Mouse (Mus musculus): ENCODE results near the gene Stt3b. TPM values are rescaled to one million over a fixed set of nuclear protein-coding genes. Genes with fewer than 3 reads are reported as not detected.
"Not testable (repeated sequence)": the region's sequence is repeated elsewhere in the genome, so short reads cannot be mapped to it uniquely, and the experiment has no call there.

Gene Stt3b
- polyA plus RNA-seq, 1 experiment from 2014 or later, result 104 TPM

DNA sequence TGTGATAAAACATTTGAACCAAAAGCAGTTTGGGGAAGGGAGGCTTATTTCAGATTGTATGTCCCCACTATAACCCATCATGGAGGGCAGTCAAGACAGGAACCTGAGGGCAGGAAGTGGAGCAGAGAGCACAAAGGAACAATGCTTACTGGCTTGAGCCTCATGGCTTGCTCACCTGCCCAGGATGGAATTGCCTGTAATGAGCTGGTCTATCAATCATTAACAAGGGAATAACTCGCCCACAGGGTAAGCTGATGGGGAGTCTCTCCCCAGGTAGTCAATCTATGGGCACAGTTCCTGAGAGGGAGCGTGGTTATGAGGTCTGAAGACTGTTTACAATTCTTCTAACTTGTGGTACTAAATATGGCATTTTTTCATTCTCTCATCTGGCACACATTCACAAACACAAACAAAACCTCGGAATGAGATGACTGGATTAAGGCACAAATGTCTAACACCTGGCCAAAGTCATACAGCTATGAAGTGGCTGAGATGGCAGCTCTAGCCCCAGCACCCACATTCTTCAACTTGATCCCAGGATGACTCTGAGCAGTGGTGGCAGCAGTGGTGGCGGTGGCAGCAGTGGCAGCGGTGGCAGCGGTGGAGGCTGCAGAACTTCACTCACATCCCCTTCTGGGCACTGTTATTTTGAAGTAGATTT, 22.3 kb downstream of the Stt3b start:
- Histone ChIP-seq H3K36me3 (no peaks in the 10 kb centered on the region), H3K4me1 (replicated peaks) (peaks cover 46% of the 10 kb centered on the region), H3K27ac (replicated peaks) (no peak overlapping the region), H3K4me3 (no peak overlapping the region), H3K4me2 (no peak overlapping the region), H3K27me3 (no peaks in the 10 kb centered on the region), H3K9ac (no peak overlapping the region), H3K9me3 (no peaks in the 10 kb centered on the region)
- WGBS, result 91% methylated on average over 6 of the region's 6 CpGs
- ATAC-seq (ENCODE audit: low read depth), result no peak

GRCm38 (mm10) chr9:115284385-115284784, 25.8 kb downstream of the Stt3b start:
- no peaks in the 10 kb centered on the region for H3K9me3 ChIP-seq
- no peak overlapping the region for H3K27ac ChIP-seq (replicated peaks)
- WGBS, result 80% methylated on average over 4 of the region's 4 CpGs
- H3K4me3 ChIP-seq, result no peak overlapping the region
- ATAC-seq (ENCODE audit: low read depth), result no peak
- H3K27me3 ChIP-seq, result no peaks in the 10 kb centered on the region
- 0 out of 2 replicates have a peak, but pooled peaks cover 7% of the 10 kb centered on the region for H3K36me3 ChIP-seq
- no peak overlapping the region for H3K9ac ChIP-seq
- H3K4me2 ChIP-seq, result no peak overlapping the region
- peaks cover 29% of the 10 kb centered on the region for H3K4me1 ChIP-seq (replicated peaks)

DNA sequence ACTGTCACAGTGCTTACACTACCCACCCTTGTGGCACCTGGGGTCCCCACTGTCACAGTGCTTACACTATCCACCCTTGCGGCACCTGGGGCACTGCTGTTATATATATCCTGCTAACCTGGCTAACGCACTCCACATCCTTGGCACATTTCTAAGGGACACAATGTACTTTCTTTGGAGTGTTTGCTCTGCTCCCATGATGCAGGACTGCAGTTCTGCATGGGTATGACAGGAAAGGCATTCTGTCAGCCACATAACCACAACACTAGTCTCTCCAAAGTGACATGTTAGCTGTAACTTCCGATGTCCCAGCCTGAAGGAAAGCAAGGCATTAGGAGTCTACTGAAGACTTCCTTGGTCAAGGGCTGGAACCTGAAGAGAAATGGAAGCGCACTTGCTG, 26.8 kb downstream of the Stt3b start:
- no peaks in the 10 kb centered on the region for H3K9me3 ChIP-seq
- H3K36me3 ChIP-seq, result peaks cover 16% of the 10 kb centered on the region
- H3K4me1 ChIP-seq (replicated peaks), result peaks cover 29% of the 10 kb centered on the region
- H3K9ac ChIP-seq, result no peak overlapping the region
- no peak overlapping the region for H3K4me3 ChIP-seq
- H3K4me2 ChIP-seq, result no peak overlapping the region
- 84% methylated on average over 4 of the region's 4 CpGs for WGBS
- no peak overlapping the region for H3K27ac ChIP-seq (replicated peaks)
- no peaks in the 10 kb centered on the region for H3K27me3 ChIP-seq
- no peak for ATAC-seq (ENCODE audit: low read depth)

GRCm38 (mm10) chr9:115278641-115279040, 31.6 kb downstream of the Stt3b start:
- 0 out of 2 replicates have a peak, but pooled peaks cover 5% of the 10 kb centered on the region for H3K4me1 ChIP-seq (replicated peaks)
- no peak for ATAC-seq (ENCODE audit: low read depth)
- H3K27ac ChIP-seq (replicated peaks), result no peak overlapping the region
- no peak overlapping the region for H3K4me2 ChIP-seq
- peaks cover 44% of the 10 kb centered on the region for H3K36me3 ChIP-seq
- H3K4me3 ChIP-seq, result no peak overlapping the region
- H3K9me3 ChIP-seq, result no peaks in the 10 kb centered on the region
- H3K27me3 ChIP-seq, result no peaks in the 10 kb centered on the region
- H3K9ac ChIP-seq, result no peak overlapping the region
- WGBS, result 88% methylated on average over 1 of the region's 1 CpGs

DNA sequence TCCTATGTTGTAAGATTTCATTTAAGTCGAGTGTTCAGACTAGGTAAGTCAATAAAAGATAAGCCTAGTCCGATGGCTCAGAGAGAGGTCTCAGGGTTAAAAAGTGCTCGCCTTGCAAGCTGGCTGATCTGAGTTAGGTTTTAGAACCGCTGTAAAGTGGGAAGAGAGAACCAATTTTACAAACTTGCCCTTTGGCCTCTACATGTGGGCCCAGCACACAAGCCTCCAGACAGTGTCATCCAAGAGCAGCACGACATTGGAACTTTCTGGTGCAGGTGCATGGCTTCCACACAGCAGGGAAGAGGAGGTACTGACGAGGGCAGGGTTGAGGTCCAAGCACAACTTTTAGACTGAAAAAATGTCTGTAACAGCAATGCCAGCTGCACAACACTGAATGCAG, 35.4 kb downstream of the Stt3b start:
- no peak overlapping the region for H3K9ac ChIP-seq
- 87% methylated on average over 6 of the region's 6 CpGs for WGBS
- no peaks in the 10 kb centered on the region for H3K9me3 ChIP-seq
- H3K4me2 ChIP-seq, result no peak overlapping the region
- no peak for ATAC-seq (ENCODE audit: low read depth)
- H3K36me3 ChIP-seq, result peaks cover 48% of the 10 kb centered on the region
- H3K4me1 ChIP-seq (replicated peaks), result no peaks in the 10 kb centered on the region
- no peak overlapping the region for H3K27ac ChIP-seq (replicated peaks)
- no peaks in the 10 kb centered on the region for H3K27me3 ChIP-seq
- no peak overlapping the region for H3K4me3 ChIP-seq

DNA sequence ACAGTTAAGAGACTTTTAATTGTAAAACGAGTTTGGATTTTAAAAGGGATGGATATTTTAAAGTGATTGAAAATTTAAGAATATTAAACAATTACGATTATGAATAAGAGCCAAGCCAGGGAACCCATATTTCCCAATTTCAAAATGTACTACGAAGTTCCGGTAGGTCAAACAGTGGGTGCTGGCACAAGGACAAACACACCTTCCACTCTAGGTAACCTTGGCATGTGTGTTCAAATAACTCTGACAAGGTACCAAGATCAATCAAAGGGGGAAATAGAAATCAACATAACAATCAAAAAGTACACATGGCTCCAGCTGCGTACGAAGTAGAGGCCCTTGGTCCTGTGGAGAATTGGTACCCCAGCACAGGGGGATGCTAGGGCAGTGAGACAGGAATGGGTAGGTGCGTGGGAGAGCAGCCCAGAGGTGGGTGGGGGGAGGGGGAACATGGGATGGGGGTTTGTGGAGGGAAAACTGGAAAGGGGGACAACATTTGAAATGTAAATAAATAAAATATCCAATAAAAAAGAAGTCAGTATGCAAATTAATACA, 37.0 kb downstream of the Stt3b start:
- WGBS, result 94% methylated on average over 7 of the region's 7 CpGs

DNA sequence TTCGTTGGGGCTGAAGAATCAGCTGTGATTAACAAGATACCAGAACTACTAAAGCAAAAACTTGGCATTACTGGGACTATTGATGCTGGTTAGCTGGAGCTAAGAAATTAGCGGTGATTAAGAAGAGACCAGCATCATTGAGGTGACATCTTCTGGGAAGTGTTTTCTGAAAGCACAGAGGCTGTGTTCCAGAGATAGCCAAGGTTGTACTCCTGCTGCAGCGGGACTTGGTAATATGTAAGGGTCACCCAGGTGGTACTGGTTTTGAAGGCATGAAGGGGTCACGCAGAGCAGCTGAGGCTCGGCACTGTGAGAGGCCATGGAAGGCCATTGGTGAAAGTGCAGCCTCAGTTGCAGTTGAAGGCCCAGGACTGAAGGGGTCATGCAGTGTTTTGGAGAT, 37.8 kb downstream of the Stt3b start:
- H3K9ac ChIP-seq; H3K4me3 ChIP-seq; H3K27ac ChIP-seq (replicated peaks); H3K4me1 ChIP-seq (replicated peaks); H3K4me2 ChIP-seq; H3K27me3 ChIP-seq; H3K9me3 ChIP-seq; ATAC-seq (ENCODE audit: low read depth): not testable (repeated sequence)
- 94% methylated on average over 4 of the region's 5 CpGs for WGBS
- peaks cover 35% of the 10 kb centered on the region for H3K36me3 ChIP-seq

More for the DNA sequence above, 37.0 kb downstream of the Stt3b start:
- Histone ChIP-seq H3K4me2 (no peak overlapping the region), H3K27me3 (no peaks in the 10 kb centered on the region), H3K4me3 (no peak overlapping the region), H3K36me3 (peaks cover 35% of the 10 kb centered on the region), H3K9ac (no peak overlapping the region), H3K4me1 (replicated peaks) (no peaks in the 10 kb centered on the region), H3K27ac (replicated peaks) (no peak overlapping the region), H3K9me3 (no peaks in the 10 kb centered on the region)
- ATAC-seq (ENCODE audit: low read depth), result no peak

DNA sequence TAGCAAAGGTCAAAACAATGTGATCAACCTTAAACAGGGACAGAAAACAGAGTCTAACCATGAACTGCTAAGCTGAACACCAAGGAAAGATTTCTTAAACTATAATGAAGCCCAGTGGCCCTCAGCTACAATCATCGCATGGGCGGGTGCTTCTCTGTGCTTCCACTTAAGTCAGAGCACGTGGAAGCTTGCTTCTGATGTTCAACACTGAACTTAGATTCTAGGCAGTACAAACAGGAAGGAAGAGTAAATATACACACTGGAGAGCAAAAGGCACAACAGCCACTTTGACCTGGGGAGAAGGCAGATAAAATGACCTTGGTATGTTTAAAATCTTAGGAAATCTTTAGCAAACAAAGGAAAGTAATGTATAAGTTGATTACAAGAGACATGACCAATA, 38.7 kb downstream of the Stt3b start:
- peaks cover 32% of the 10 kb centered on the region for H3K36me3 ChIP-seq
- no peak overlapping the region for H3K9ac ChIP-seq
- WGBS, result 82% methylated on average over 3 of the region's 3 CpGs
- no peak overlapping the region for H3K27ac ChIP-seq (replicated peaks)
- no peak for ATAC-seq (ENCODE audit: low read depth)
- H3K9me3 ChIP-seq, result no peaks in the 10 kb centered on the region
- no peaks in the 10 kb centered on the region for H3K27me3 ChIP-seq
- H3K4me1 ChIP-seq (replicated peaks), result no peaks in the 10 kb centered on the region
- no peak overlapping the region for H3K4me2 ChIP-seq
- H3K4me3 ChIP-seq, result no peak overlapping the region

DNA sequence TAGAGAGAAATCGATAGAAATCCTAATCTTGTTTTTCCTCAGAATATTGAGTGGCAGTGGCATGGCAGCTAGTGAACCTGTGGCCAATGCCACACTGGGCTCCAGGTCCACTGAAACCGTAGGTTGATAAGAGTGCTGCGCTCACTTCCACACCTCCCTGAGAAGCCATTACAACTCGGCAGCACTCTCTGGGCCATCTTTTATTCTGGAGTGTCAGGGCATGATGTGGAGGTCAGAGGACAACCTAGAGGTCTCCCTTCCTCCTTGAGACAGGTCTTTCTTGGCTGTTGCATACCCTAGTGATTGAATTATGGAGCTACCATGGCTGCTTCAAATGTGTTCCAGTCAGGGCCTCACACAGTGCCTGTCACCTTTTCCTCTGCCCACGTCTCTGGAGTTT, 48.3 kb downstream of the Stt3b start:
- ATAC-seq (ENCODE audit: low read depth), result no peak
- H3K9me3 ChIP-seq, result no peaks in the 10 kb centered on the region
- H3K4me3 ChIP-seq, result no peak overlapping the region
- H3K4me2 ChIP-seq, result no peak overlapping the region
- H3K27me3 ChIP-seq, result no peaks in the 10 kb centered on the region
- H3K27ac ChIP-seq (replicated peaks), result no peak overlapping the region
- peaks cover 35% of the 10 kb centered on the region for H3K36me3 ChIP-seq
- peaks cover 7% of the 10 kb centered on the region; the same call in 1 of the 2 replicates for H3K4me1 ChIP-seq (replicated peaks)
- 77% methylated on average over 5 of the region's 5 CpGs for WGBS
- no peak overlapping the region for H3K9ac ChIP-seq

DNA sequence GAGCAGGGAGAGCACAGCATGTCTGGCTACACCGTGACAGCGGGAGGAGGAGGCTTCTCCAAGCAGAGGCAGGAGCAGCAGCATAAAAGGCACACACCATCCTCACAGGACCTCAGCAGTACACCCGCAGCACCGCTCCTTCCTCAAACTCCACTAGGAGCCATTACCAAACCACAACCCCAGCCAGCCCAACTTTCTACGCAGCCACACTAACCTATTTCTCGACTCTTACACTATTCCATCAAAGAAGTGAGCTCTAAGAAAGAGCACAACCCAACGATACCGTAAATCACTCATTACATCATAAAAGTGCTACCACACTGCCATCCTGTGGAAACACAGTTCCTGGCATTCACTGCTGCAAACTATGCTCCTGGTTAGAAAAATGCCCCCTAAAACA, 48.8 kb downstream of the Stt3b start:
- Histone ChIP-seq H3K27ac (replicated peaks) (no peak overlapping the region), H3K4me2 (no peak overlapping the region), H3K9ac (no peak overlapping the region), H3K36me3 (peaks cover 40% of the 10 kb centered on the region), H3K4me3 (no peak overlapping the region), H3K27me3 (no peaks in the 10 kb centered on the region), H3K9me3 (no peaks in the 10 kb centered on the region), H3K4me1 (replicated peaks) (peaks cover 7% of the 10 kb centered on the region; the same call in 1 of the 2 replicates)
- no peak for ATAC-seq (ENCODE audit: low read depth)
- WGBS, result 67% methylated on average over 8 of the region's 8 CpGs

DNA sequence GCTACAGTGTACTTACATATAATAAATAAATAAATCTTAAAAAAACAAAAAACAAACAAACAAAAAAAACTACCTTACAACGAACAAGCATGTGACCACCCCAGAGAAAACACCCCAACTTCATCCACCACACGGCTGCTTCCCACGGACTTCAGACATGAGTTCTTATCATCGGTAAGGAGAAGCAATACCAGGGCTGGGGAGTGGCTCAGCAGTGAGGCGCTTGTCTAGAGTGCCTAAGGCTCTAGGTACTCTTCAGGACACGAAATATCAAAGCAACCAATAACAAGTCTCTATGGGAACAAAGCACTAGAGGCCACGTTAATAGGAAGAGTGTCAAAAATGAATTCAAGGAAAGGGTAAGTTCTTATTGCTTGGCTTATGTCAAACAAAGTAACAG, 49.8 kb downstream of the Stt3b start:
- no peak overlapping the region for H3K4me3 ChIP-seq
- 92% methylated on average over 7 of the region's 7 CpGs for WGBS
- no peak overlapping the region for H3K9ac ChIP-seq
- H3K36me3 ChIP-seq, result peaks cover 37% of the 10 kb centered on the region
- H3K27ac ChIP-seq (replicated peaks), result no peak overlapping the region
- no peaks in the 10 kb centered on the region for H3K27me3 ChIP-seq
- peaks cover 7% of the 10 kb centered on the region; the same call in 1 of the 2 replicates for H3K4me1 ChIP-seq (replicated peaks)
- H3K4me2 ChIP-seq, result no peak overlapping the region
- no peak for ATAC-seq (ENCODE audit: low read depth)
- H3K9me3 ChIP-seq, result no peaks in the 10 kb centered on the region

- no peak for ATAC-seq (ENCODE audit: low read depth)
- H3K27ac ChIP-seq (replicated peaks), result no peak overlapping the region
- no peak overlapping the region for H3K4me2 ChIP-seq
- H3K9ac ChIP-seq, result no peak overlapping the region
- no peaks in the 10 kb centered on the region for H3K27me3 ChIP-seq
- H3K4me1 ChIP-seq (replicated peaks), result peaks cover 7% of the 10 kb centered on the region; the same call in 1 of the 2 replicates
- H3K9me3 ChIP-seq, result no peaks in the 10 kb centered on the region
- H3K4me3 ChIP-seq, result no peak overlapping the region
- 96% methylated on average over 4 of the region's 4 CpGs for WGBS
- peaks cover 37% of the 10 kb centered on the region for H3K36me3 ChIP-seq
Measured at GRCm38 (mm10) chr9:115259866-115260265, 50.4 kb downstream of the Stt3b start.

Measured in neural tube, embryonic 13.5 days (tissue).